Mouse (Mus musculus): Measurements from ENCODE around the gene Man2a1. TPM values are rescaled to one million over a fixed set of nuclear protein-coding genes. Genes with fewer than 3 reads are reported as not detected.
A peak's percentile ranks its signal among the peaks of the same experiment; 100 is the strongest.

Gene Man2a1
- polyA plus RNA-seq, 1 experiment from 2014 or later = 54.9 TPM

DNA sequence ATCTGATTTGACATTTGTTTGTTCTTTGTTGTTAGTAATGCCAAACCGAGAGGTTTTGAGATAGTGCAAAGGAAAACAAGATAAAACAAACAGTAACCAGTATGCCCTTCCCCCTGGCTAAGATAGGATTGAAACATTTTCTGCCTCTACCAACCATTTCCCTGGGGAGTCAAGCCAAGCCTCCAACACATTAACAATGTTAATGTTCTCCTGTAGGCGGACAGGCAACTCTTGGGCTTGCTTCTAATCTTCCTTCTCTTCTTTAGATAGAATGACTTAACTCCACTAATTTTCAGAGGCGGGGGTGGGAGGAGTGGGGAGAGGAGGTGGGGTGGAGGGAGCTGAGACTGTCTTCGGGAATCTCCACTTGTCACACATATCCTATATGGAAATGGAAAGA, 22.2 kb upstream of the Man2a1 start:
- peaks cover 26% of the 10 kb centered on the region for H3K27me3 ChIP-seq
- ATAC-seq (no peak), DNase-seq (ENCODE audit: low read depth, low spot score) (no peak)
- in situ Hi-C loops (cut with MboI; ENCODE audit: low pct_unique_long_range_greater_than_20kb) = loop anchor here (25.0 kb wide), 1 partner anchor 1016 kb away; no protein-coding TSS in a partner anchor
- ChIA-PET POLR2A (no interaction called here), CTCF (no interaction called here)
- TF ChIP-seq CTCF (IDR thresholded peaks at IDR 0.05) = no peak

DNA sequence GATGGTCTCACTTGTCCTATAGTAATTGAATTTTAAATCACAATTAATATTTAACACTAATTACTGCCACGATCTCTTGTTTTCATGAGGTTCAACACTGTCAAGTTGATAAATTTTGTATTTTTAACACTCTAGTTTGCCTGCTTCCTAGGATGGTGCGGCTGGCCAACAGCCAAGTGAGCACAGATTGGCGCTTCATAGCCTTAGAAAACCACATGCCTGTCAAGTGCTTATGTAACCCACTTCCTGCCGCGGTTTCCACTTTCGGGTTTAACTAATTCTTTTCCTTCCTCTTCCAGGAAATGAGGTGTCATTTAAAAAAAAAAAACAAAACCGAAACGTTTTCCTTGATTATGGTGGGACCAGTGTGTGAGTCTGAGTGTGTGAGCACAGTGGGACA, 20.8 kb upstream of the Man2a1 start:
- ATAC-seq (no peak), DNase-seq (ENCODE audit: low read depth, low spot score) (no peak)
- H3K27me3 ChIP-seq = peaks cover 26% of the 10 kb centered on the region
- in situ Hi-C loops (cut with MboI; ENCODE audit: low pct_unique_long_range_greater_than_20kb) = loop anchor here (25.0 kb wide), 1 partner anchor 1017 kb away; no protein-coding TSS in a partner anchor
- POLR2A ChIA-PET = interaction anchor here (0.5 kb wide), 1 partner anchor 16 kb away, joined by 3 read pairs; no protein-coding TSS in a partner anchor
- TF ChIP-seq CTCF (IDR thresholded peaks at IDR 0.05) = no peak
- CTCF ChIA-PET = no interaction called here

DNA sequence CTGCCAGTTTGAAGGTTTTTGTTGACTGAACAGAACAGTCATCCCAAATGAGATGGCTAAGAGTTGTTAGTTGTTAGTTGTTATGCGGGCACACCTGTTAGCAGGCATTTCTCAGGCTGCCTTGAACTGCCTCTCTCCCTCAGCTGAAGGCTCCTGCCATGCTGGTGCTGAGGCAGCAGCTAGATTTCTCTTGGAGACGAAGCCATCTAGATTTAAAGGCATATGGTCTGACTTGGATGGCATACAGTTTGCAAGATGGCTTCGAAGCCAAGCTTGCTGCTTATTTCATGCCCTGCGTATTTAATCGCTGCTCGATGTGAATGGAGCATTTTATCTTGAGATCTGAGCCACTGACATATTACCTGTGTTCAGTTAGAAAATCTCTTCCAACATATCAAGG, 19.4 kb upstream of the Man2a1 start:
- ATAC-seq (no peak), DNase-seq (ENCODE audit: low read depth, low spot score) (no peak)
- no peak for TF ChIP-seq CTCF (IDR thresholded peaks at IDR 0.05)
- CTCF ChIA-PET = no interaction called here
- in situ Hi-C loops (cut with MboI; ENCODE audit: low pct_unique_long_range_greater_than_20kb) = loop anchor here (25.0 kb wide), 1 partner anchor 1019 kb away; no protein-coding TSS in a partner anchor
- POLR2A ChIA-PET = no interaction called here
- H3K27me3 ChIP-seq = peaks cover 26% of the 10 kb centered on the region

DNA sequence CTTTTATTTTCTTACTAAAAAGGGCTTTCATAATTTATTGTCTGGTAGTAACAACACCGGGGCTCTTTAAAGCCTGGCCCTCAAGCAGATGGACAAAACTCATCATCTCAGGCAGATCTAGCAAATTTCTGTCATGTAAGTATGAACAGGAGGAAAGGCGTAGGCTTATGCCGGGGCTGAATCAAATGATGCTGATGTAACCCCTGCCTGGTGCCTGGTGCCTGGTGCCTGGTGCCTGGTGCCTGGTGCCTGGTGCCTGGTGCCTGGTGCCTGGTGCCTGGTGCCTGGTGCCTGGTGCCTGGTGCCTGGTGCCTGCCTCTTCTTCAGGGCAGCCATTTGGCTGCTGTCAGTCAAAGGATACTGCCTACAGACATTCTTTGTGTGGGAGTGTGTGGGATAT, 18.6 kb upstream of the Man2a1 start:
- ATAC-seq = no peak
- CTCF ChIA-PET = no interaction called here
- no peak for DNase-seq (ENCODE audit: low read depth, low spot score)
- H3K27me3 ChIP-seq = peaks cover 22% of the 10 kb centered on the region
- in situ Hi-C loops (cut with MboI; ENCODE audit: low pct_unique_long_range_greater_than_20kb) = loop anchor here (25.0 kb wide), 1 partner anchor 1020 kb away; no protein-coding TSS in a partner anchor
- TF ChIP-seq CTCF (IDR thresholded peaks at IDR 0.05) = no peak
- POLR2A ChIA-PET = no interaction called here

DNA sequence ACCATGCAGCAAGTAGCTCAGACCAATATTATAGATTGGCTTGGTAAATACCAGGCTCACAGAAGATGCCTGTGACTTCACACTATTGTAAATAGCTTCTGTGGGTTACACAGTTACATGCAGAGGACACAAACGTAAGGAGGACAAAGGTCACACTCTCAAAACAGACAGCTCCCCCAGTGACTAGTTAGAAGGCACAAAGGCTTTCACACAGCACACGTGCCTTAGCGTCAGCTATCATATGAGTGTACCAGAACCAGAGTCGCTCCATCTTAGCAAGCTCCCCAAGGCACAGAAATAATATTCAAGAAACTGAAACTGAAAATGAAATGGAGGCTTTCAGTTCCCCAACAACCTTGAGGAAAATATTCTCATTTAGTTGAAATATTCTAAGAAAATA, 10.1 kb upstream of the Man2a1 start:
- ChIA-PET POLR2A (no interaction called here), CTCF (interaction anchor here (1.1 kb wide), 1 partner anchor 9 kb away, joined by 4 read pairs; no protein-coding TSS in a partner anchor)
- no peak for TF ChIP-seq CTCF (IDR thresholded peaks at IDR 0.05)

DNA sequence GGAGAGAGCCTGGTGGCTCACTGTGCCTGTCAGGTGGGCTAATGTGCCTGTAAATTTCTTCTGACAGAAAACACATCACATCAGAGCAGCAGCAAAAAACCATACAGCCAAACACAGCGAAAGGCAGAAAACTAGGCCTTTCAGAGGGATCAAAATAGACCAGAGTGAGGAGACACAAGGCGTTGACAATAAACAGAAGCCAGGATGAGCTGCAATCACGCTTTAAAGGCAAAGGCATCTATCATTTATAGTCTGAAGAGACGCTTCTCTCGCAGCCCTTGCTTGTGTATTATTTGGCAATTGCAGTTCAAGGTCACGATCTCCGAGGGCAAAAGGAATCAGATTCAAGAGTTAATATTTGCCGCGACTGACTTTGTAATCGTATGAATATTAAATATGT, 9.2 kb upstream of the Man2a1 start:
- ATAC-seq = no peak

More for the DNA sequence above, 10.1 kb upstream of the Man2a1 start:
- peaks cover 3% of the 10 kb centered on the region for H3K27me3 ChIP-seq
- no peak for DNase-seq (ENCODE audit: low read depth, low spot score)
- ATAC-seq = no peak
- in situ Hi-C loops (cut with MboI; ENCODE audit: low pct_unique_long_range_greater_than_20kb) = loop anchor here (25.0 kb wide), 1 partner anchor 1028 kb away; no protein-coding TSS in a partner anchor

DNA sequence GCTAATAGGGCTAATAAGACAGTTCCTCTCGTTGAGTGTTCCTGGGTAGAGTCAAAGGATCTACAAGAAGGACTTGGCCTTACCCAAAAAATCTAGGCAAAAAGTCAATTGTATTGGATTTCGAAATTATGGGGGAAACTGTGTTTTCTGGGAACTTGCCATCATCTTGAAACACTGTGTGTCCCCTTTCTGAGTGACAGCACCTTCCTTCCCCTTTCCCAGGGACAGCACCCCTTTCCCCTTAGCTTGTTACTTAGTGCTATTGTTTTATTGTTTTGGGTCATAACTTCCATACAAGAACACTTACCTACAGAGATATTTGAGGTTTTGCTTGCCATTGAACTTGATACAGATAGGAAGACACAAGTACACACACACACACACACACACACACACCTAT, 8.2 kb upstream of the Man2a1 start:
- POLR2A ChIA-PET = interaction anchor here (0.7 kb wide), 1 partner anchor 101 kb away, joined by 3 read pairs; no protein-coding TSS in a partner anchor
- no peak for ATAC-seq
- peaks cover 3% of the 10 kb centered on the region for H3K27me3 ChIP-seq
- no peak for DNase-seq (ENCODE audit: low read depth, low spot score)
- in situ Hi-C loops (cut with MboI; ENCODE audit: low pct_unique_long_range_greater_than_20kb) = loop anchor here (25.0 kb wide), 1 partner anchor 1030 kb away; no protein-coding TSS in a partner anchor
- CTCF ChIA-PET = no interaction called here
- no peak for TF ChIP-seq CTCF (IDR thresholded peaks at IDR 0.05)

More for the DNA sequence above, 9.2 kb upstream of the Man2a1 start:
- POLR2A ChIA-PET = no interaction called here
- in situ Hi-C loops (cut with MboI; ENCODE audit: low pct_unique_long_range_greater_than_20kb) = loop anchor here (25.0 kb wide), 1 partner anchor 1029 kb away; no protein-coding TSS in a partner anchor
- H3K27me3 ChIP-seq = peaks cover 3% of the 10 kb centered on the region
- CTCF ChIA-PET = no interaction called here
- TF ChIP-seq CTCF (IDR thresholded peaks at IDR 0.05) = no peak
- no peak for DNase-seq (ENCODE audit: low read depth, low spot score)

DNA sequence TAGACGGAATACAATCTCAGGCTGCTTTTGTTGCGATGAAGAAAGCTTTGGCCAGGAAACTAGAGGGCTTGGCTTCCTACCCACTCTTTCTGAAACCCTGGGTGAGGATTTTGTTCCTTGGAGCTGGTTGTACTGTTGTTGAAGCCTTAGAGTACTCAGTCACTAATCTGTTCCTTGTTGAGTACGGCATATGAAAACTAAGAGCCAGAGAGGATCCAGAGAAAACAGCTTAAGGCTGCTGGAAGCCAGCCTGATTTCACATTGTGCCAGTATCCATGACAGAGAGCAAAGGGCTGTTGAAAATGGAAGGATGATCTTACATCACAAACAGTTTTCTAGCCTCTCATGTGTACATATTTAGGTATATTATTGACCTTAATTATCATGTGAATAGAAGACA, 7.7 kb upstream of the Man2a1 start:
- DNase-seq (ENCODE audit: low read depth, low spot score) (no peak), ATAC-seq (no peak)
- ChIA-PET POLR2A (no interaction called here), CTCF (no interaction called here)
- no peak for TF ChIP-seq CTCF (IDR thresholded peaks at IDR 0.05)
- in situ Hi-C loops (cut with MboI; ENCODE audit: low pct_unique_long_range_greater_than_20kb) = loop anchor here (25.0 kb wide), 1 partner anchor 1030 kb away; no protein-coding TSS in a partner anchor
- H3K27me3 ChIP-seq = peaks cover 3% of the 10 kb centered on the region

DNA sequence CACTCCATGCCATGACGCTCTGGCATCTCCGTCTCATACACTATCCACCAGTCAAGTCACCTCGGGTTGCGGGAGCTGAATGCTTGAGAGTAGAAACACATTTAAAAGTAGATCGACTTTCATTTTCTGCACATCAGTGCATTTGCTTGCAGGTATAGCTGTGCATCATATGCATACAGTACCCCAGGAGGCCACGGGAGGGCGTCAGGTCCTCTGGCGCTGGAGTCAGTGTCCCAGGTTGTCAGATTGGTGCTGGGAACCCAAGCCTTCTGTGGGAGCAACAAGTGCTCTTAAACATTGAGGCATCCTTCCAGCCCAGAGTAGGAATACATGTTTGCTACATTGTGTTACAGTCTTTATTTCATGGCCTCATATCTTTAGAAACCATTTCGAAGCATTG, 2.8 kb upstream of the Man2a1 start:
- ChIA-PET POLR2A (no interaction called here), CTCF (no interaction called here)
- H3K27me3 ChIP-seq = peaks cover 3% of the 10 kb centered on the region
- no peak for ATAC-seq
- in situ Hi-C loops (cut with MboI; ENCODE audit: low pct_unique_long_range_greater_than_20kb) = loop anchor here (25.0 kb wide), 1 partner anchor 1035 kb away; no protein-coding TSS in a partner anchor
- peak; percentile 36 for TF ChIP-seq CTCF (IDR thresholded peaks at IDR 0.05)
- DNase-seq (ENCODE audit: low read depth, low spot score) = no peak

DNA sequence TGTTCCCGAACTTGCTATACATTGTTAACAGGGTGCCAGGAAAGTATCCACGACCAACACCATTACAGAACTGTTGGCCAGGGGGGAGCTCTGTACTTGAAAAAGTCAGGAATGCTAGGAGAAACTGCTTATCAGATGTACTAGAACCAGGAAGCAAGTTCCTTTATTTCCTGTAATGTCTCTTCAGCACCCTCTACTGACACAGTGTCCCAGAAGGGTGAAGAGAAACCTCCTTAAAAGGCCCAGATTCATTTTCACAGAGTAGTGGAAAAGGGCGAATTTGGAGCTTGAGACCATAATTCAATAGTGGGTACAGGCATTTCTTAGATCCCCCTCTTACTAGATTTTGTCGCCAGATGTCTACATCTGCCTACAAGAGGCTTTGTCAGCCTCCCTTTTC, 620 bp upstream of the Man2a1 start:
- CTCF ChIA-PET = interaction anchor here (0.7 to 1.5 kb wide), 8 partner anchors 9 to 1029 kb away, joined by 3 to 4 read pairs (median 3); no protein-coding TSS in a partner anchor
- TF ChIP-seq CTCF (IDR thresholded peaks at IDR 0.05) = peak; percentile 69
- peak; percentile 39 for DNase-seq (ENCODE audit: low read depth, low spot score)
- no peaks in the 10 kb centered on the region for H3K27me3 ChIP-seq
- in situ Hi-C loops (cut with MboI; ENCODE audit: low pct_unique_long_range_greater_than_20kb) = loop anchor here (10.0 to 25.0 kb wide), 3 partner anchors 275 to 1038 kb away; no protein-coding TSS in a partner anchor
- POLR2A ChIA-PET = interaction anchor here (1.0 to 1.3 kb wide), 2 partner anchors 16 to 101 kb away, joined by 4 read pairs; no protein-coding TSS in a partner anchor
- peak; percentile 56 for ATAC-seq

DNA sequence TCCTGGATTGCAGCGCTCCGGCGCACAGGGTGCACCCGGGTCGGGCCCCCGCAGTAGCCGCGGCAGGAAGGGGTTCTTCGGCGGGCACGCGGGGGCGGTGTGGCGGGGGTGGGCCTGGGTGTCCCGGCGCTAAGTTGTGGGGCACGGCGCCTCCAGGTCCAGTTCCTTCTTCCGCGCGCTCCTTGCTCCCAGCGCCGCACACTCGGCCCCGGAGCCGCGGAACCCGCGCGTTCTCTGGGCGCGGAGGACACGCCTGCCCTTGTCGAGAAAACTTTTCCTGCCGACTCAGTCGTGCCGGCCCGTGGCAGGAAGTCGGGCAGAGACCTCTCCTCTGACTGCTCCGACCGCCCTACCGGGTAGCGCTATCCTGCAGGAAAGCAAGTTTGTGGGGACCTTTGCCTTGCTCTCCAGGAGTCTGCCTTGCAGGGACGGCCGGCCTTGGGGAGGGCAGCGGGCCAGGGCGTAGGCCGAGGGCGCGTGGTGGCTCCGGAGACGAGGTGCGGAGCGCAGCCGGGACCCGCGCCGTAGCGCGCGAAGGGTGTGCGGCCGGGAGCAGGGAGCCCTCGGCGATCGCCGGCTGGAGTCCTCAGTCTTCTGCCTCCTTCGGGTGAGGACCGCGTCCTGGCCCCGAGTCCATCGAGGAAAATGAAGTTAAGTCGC, 685 bp downstream of the Man2a1 start:
- ATAC-seq (peak; percentile 32), DNase-seq (ENCODE audit: low read depth, low spot score) (no peak)
- in situ Hi-C loops (cut with MboI; ENCODE audit: low pct_unique_long_range_greater_than_20kb) = loop anchor here (10.0 to 25.0 kb wide), 2 partner anchors 274 to 961 kb away; no protein-coding TSS in a partner anchor

More for the DNA sequence above, 685 bp downstream of the Man2a1 start:
- ChIA-PET POLR2A (interaction anchor here (1.3 kb wide), 1 partner anchor 15 kb away, joined by 4 read pairs; no protein-coding TSS in a partner anchor), CTCF (interaction anchor here (2.4 to 2.6 kb wide), 2 partner anchors 12 to 19 kb away, joined by 10 read pairs; no protein-coding TSS in a partner anchor)
- no peaks in the 10 kb centered on the region for H3K27me3 ChIP-seq
- no peak for TF ChIP-seq CTCF (IDR thresholded peaks at IDR 0.05)
